Mouse (Mus musculus): ENCODE results near the gene Dexi. TPM values are rescaled to one million over a fixed set of nuclear protein-coding genes. Genes with fewer than 3 reads are reported as not detected.

Gene Dexi
- polyA plus RNA-seq, 1 experiment from 2014 or later = 16.2 TPM

- WGBS = 62% methylated on average over 2 of the region's 2 CpGs
- H3K4me2 ChIP-seq (ENCODE audit: low read depth, low read length) = no peak overlapping the region
- H3K27ac ChIP-seq (ENCODE audit: low read length) = no peak overlapping the region
- H3K4me3 ChIP-seq (ENCODE audit: low read length) = no peak overlapping the region
- H3K9me3 ChIP-seq (ENCODE audit: control insufficient read depth, low read length) = no peaks in the 10 kb centered on the region
- H3K9ac ChIP-seq (ENCODE audit: low read length) = no peak overlapping the region
- no peaks in the 10 kb centered on the region for H3K27me3 ChIP-seq (ENCODE audit: control insufficient read depth, insufficient read depth, low read depth, low read length)
- H3K4me1 ChIP-seq (replicated peaks; ENCODE audit: control insufficient read depth, insufficient read depth, low read length) = no peaks in the 10 kb centered on the region
- ATAC-seq (ENCODE audit: low read depth) = no peak
- no peaks in the 10 kb centered on the region for H3K36me3 ChIP-seq (ENCODE audit: control insufficient read depth, insufficient read depth, low read length)
These were observed 47.0 kb downstream of the Dexi start for GRCm38 (mm10) chr16:10495824-10496298.

GRCm38 (mm10) chr16:10492587-10492986, 50.3 kb downstream of the Dexi start:
- Histone ChIP-seq H3K36me3 (ENCODE audit: control insufficient read depth, insufficient read depth, low read length) (no peaks in the 10 kb centered on the region), H3K9me3 (ENCODE audit: control insufficient read depth, low read length) (no peaks in the 10 kb centered on the region), H3K27ac (ENCODE audit: low read length) (no peak overlapping the region), H3K4me1 (replicated peaks; ENCODE audit: control insufficient read depth, insufficient read depth, low read length) (no peaks in the 10 kb centered on the region), H3K27me3 (ENCODE audit: control insufficient read depth, insufficient read depth, low read depth, low read length) (peaks cover 4% of the 10 kb centered on the region), H3K4me2 (ENCODE audit: low read depth, low read length) (no peak overlapping the region), H3K9ac (ENCODE audit: low read length) (no peak overlapping the region), H3K4me3 (ENCODE audit: low read length) (no peak overlapping the region)
- ATAC-seq (ENCODE audit: low read depth) = no peak
- WGBS = 77% methylated on average over 3 of the region's 3 CpGs

GRCm38 (mm10) chr16:10491716-10492115, 51.1 kb downstream of the Dexi start:
- Histone ChIP-seq H3K36me3 (ENCODE audit: control insufficient read depth, insufficient read depth, low read length) (no peaks in the 10 kb centered on the region), H3K4me2 (ENCODE audit: low read depth, low read length) (no peak overlapping the region), H3K27ac (ENCODE audit: low read length) (no peak overlapping the region), H3K9me3 (ENCODE audit: control insufficient read depth, low read length) (no peaks in the 10 kb centered on the region), H3K9ac (ENCODE audit: low read length) (no peak overlapping the region), H3K4me1 (replicated peaks; ENCODE audit: control insufficient read depth, insufficient read depth, low read length) (no peaks in the 10 kb centered on the region), H3K4me3 (ENCODE audit: low read length) (no peak overlapping the region), H3K27me3 (ENCODE audit: control insufficient read depth, insufficient read depth, low read depth, low read length) (peaks cover 4% of the 10 kb centered on the region)
- no peak for ATAC-seq (ENCODE audit: low read depth)
- WGBS = 72% methylated on average over 4 of the region's 4 CpGs

- no peaks in the 10 kb centered on the region for H3K4me1 ChIP-seq (replicated peaks; ENCODE audit: control insufficient read depth, insufficient read depth, low read length)
- no peak overlapping the region for H3K4me3 ChIP-seq (ENCODE audit: low read length)
- H3K27ac ChIP-seq (ENCODE audit: low read length) = no peak overlapping the region
- H3K9me3 ChIP-seq (ENCODE audit: control insufficient read depth, low read length) = no peaks in the 10 kb centered on the region
- H3K9ac ChIP-seq (ENCODE audit: low read length) = no peak overlapping the region
- 72% methylated on average over 18 of the region's 18 CpGs for WGBS
- H3K27me3 ChIP-seq (ENCODE audit: control insufficient read depth, insufficient read depth, low read depth, low read length) = peaks cover 4% of the 10 kb centered on the region
- no peaks in the 10 kb centered on the region for H3K36me3 ChIP-seq (ENCODE audit: control insufficient read depth, insufficient read depth, low read length)
- ATAC-seq (ENCODE audit: low read depth) = no peak
- no peak overlapping the region for H3K4me2 ChIP-seq (ENCODE audit: low read depth, low read length)
These were observed 52.2 kb downstream of the Dexi start for GRCm38 (mm10) chr16:10490503-10491150.

GRCm38 (mm10) chr16:10489904-10490457, 52.9 kb downstream of the Dexi start:
- no peaks in the 10 kb centered on the region for H3K9me3 ChIP-seq (ENCODE audit: control insufficient read depth, low read length)
- H3K9ac ChIP-seq (ENCODE audit: low read length) = peak overlapping the region; percentile 50; the same call in 1 of the 2 replicates
- whole genome bisulfite sequencing = 12% methylated on average over 14 of the region's 14 CpGs
- no peaks in the 10 kb centered on the region for H3K36me3 ChIP-seq (ENCODE audit: control insufficient read depth, insufficient read depth, low read length)
- peak overlapping the region; percentile 38 for H3K4me3 ChIP-seq (ENCODE audit: low read length)
- H3K27me3 ChIP-seq (ENCODE audit: control insufficient read depth, insufficient read depth, low read depth, low read length) = peaks cover 4% of the 10 kb centered on the region
- 0 out of 2 replicates have a peak, but pooled peaks have one; percentile 31 for ATAC-seq (ENCODE audit: low read depth)
- H3K4me1 ChIP-seq (replicated peaks; ENCODE audit: control insufficient read depth, insufficient read depth, low read length) = no peaks in the 10 kb centered on the region
- H3K4me2 ChIP-seq (ENCODE audit: low read depth, low read length) = peak overlapping the region; percentile 49
- H3K27ac ChIP-seq (ENCODE audit: low read length) = no peak overlapping the region

GRCm38 (mm10) chr16:10489483-10489882, 53.4 kb downstream of the Dexi start:
- Histone ChIP-seq H3K27ac (ENCODE audit: low read length) (no peak overlapping the region), H3K9ac (ENCODE audit: low read length) (peak overlapping the region; percentile 50; the same call in 1 of the 2 replicates), H3K36me3 (ENCODE audit: control insufficient read depth, insufficient read depth, low read length) (no peaks in the 10 kb centered on the region), H3K4me3 (ENCODE audit: low read length) (peak overlapping the region; percentile 38), H3K27me3 (ENCODE audit: control insufficient read depth, insufficient read depth, low read depth, low read length) (peaks cover 4% of the 10 kb centered on the region), H3K4me2 (ENCODE audit: low read depth, low read length) (peak overlapping the region; percentile 49), H3K9me3 (ENCODE audit: control insufficient read depth, low read length) (no peaks in the 10 kb centered on the region), H3K4me1 (replicated peaks; ENCODE audit: control insufficient read depth, insufficient read depth, low read length) (no peaks in the 10 kb centered on the region)
- 3% methylated on average over 9 of the region's 9 CpGs for WGBS
- ATAC-seq (ENCODE audit: low read depth) = 0 out of 2 replicates have a peak, but pooled peaks have one; percentile 20

- Histone ChIP-seq H3K4me2 (ENCODE audit: low read depth, low read length) (no peak overlapping the region), H3K4me3 (ENCODE audit: low read length) (no peak overlapping the region; the same call in 1 of the 2 replicates), H3K27me3 (ENCODE audit: control insufficient read depth, insufficient read depth, low read depth, low read length) (peaks cover 4% of the 10 kb centered on the region), H3K27ac (ENCODE audit: low read length) (no peak overlapping the region), H3K36me3 (ENCODE audit: control insufficient read depth, insufficient read depth, low read length) (no peaks in the 10 kb centered on the region), H3K9me3 (ENCODE audit: control insufficient read depth, low read length) (no peaks in the 10 kb centered on the region), H3K9ac (ENCODE audit: low read length) (no peak overlapping the region), H3K4me1 (replicated peaks; ENCODE audit: control insufficient read depth, insufficient read depth, low read length) (no peaks in the 10 kb centered on the region)
- WGBS = 75% methylated on average over 7 of the region's 7 CpGs
- ATAC-seq (ENCODE audit: low read depth) = no peak
These were observed 53.9 kb downstream of the Dexi start for GRCm38 (mm10) chr16:10488769-10489481.

GRCm38 (mm10) chr16:10487895-10488493, 54.9 kb downstream of the Dexi start:
- Histone ChIP-seq H3K4me1 (replicated peaks; ENCODE audit: control insufficient read depth, insufficient read depth, low read length) (no peaks in the 10 kb centered on the region), H3K4me2 (ENCODE audit: low read depth, low read length) (no peak overlapping the region), H3K27ac (ENCODE audit: low read length) (no peak overlapping the region), H3K9ac (ENCODE audit: low read length) (no peak overlapping the region), H3K27me3 (ENCODE audit: control insufficient read depth, insufficient read depth, low read depth, low read length) (peaks cover 4% of the 10 kb centered on the region), H3K36me3 (ENCODE audit: control insufficient read depth, insufficient read depth, low read length) (no peaks in the 10 kb centered on the region), H3K4me3 (ENCODE audit: low read length) (no peak overlapping the region), H3K9me3 (ENCODE audit: control insufficient read depth, low read length) (no peaks in the 10 kb centered on the region)
- no peak for ATAC-seq (ENCODE audit: low read depth)
- WGBS = 86% methylated on average over 8 of the region's 8 CpGs

GRCm38 (mm10) chr16:10486993-10487392, 55.9 kb downstream of the Dexi start:
- WGBS = 65% methylated on average over 3 of the region's 3 CpGs
- Histone ChIP-seq H3K36me3 (ENCODE audit: control insufficient read depth, insufficient read depth, low read length) (no peaks in the 10 kb centered on the region), H3K27ac (ENCODE audit: low read length) (no peak overlapping the region), H3K9me3 (ENCODE audit: control insufficient read depth, low read length) (no peaks in the 10 kb centered on the region), H3K27me3 (ENCODE audit: control insufficient read depth, insufficient read depth, low read depth, low read length) (peaks cover 4% of the 10 kb centered on the region), H3K9ac (ENCODE audit: low read length) (no peak overlapping the region), H3K4me1 (replicated peaks; ENCODE audit: control insufficient read depth, insufficient read depth, low read length) (no peaks in the 10 kb centered on the region), H3K4me2 (ENCODE audit: low read depth, low read length) (no peak overlapping the region), H3K4me3 (ENCODE audit: low read length) (no peak overlapping the region)
- no peak for ATAC-seq (ENCODE audit: low read depth)

Data from lung, embryonic 16.5 days (tissue).